Mouse (Mus musculus) MEL (cell line): ENCODE measurements at regions not wholly inside any gene's neighbourhood (a gene's known extent, or its start where the extent isn't known, plus 50 kb on each side); places are given as distances from the start of the nearest gene placed in this dataset.

Source experiments
- DNase-seq: peaks from one replicate; pipeline ENCODE4 v3.0.0; 2011; ENCODE audit warnings: low read depth, low spot score
- H3K27ac ChIP-seq: 2 replicates; pipeline ENCODE4 v1.5.1; 2012; ENCODE audit warnings: low read depth, mild to moderate bottlenecking, control low read depth, low read length, moderate library complexity; ENCODE audit not compliant: control insufficient read depth
- H3K27me3 ChIP-seq, 2 experiments: fragments of 150-350 bp in 1 of 2; sonication (generic) in 1 of 2; 2 replicates each; pipeline ENCODE4 v1.6.1; 2012; ENCODE audit warnings: low read length in 2 of 2, mild to moderate bottlenecking in 2 of 2, improper control_type of control experiment in 1 of 2, moderate library complexity in 1 of 2; ENCODE audit not compliant: insufficient read depth in 2 of 2, control insufficient read depth in 1 of 2
- H3K36me3 ChIP-seq, 2 experiments: 2 replicates each; pipeline ENCODE4 v1.6.1; 2012 to 2014; ENCODE audit warnings: low read length in 2 of 2, improper control_type of control experiment in 1 of 2, inconsistent platforms in 1 of 2, mild to moderate bottlenecking in 1 of 2; ENCODE audit not compliant: insufficient read depth in 2 of 2, control insufficient read depth in 1 of 2
- H3K4me1 ChIP-seq, 2 experiments: fragments of 150-350 bp in 1 of 2; sonication (generic) in 1 of 2; 2 replicates each; pipeline ENCODE4 v1.6.1; 2012; ENCODE audit warnings: low read length in 2 of 2, improper control_type of control experiment in 1 of 2, mild to moderate bottlenecking in 1 of 2; ENCODE audit not compliant: insufficient read depth in 2 of 2, control insufficient read depth in 1 of 2
- H3K4me3 ChIP-seq, 2 experiments: fragments of 150-350 bp in 1 of 2; sonication (generic) in 1 of 2; 2 replicates each; pipeline ENCODE4 v1.5.1; 2012; ENCODE audit warnings: low read depth in 2 of 2, low read length in 2 of 2, mild to moderate bottlenecking in 2 of 2, moderate library complexity in 2 of 2, control low read depth in 1 of 2, improper control_type of control experiment in 1 of 2; ENCODE audit not compliant: control insufficient read depth in 1 of 2, insufficient read depth in 1 of 2
- H3K79me2 ChIP-seq: 2 replicates; pipeline ENCODE4 v1.6.1; 2012; ENCODE audit warnings: mild to moderate bottlenecking, low read length, moderate library complexity; ENCODE audit not compliant: control insufficient read depth, poor library complexity, insufficient read depth
- H3K9ac ChIP-seq: 2 replicates; pipeline ENCODE4 v1.6.1; 2012; ENCODE audit warnings: low read depth, mild to moderate bottlenecking, control low read depth, low read length, moderate library complexity; ENCODE audit not compliant: control insufficient read depth, poor library complexity, severe bottlenecking
- H3K9me3 ChIP-seq: fragments of 150-350 bp; sonication (generic); replicated peaks from 2 replicates; pipeline ENCODE4 v1.6.1; 2012; ENCODE audit warnings: mild to moderate bottlenecking, low read length, improper control_type of control experiment, moderate library complexity; ENCODE audit not compliant: insufficient read depth
- CTCF ChIP-seq, 3 experiments: IDR thresholded peaks in 2 of 3; conservative IDR thresholded peaks in 1 of 3; 2 replicates each; pipeline ENCODE4 v1.5.1; 2011 to 2012; ENCODE audit warnings: low read length in 3 of 3, low read depth in 2 of 3, mild to moderate bottlenecking in 2 of 3, improper control_type of control experiment in 1 of 3, inconsistent platforms in 1 of 3, mixed read lengths in 1 of 3, moderate library complexity in 1 of 3; ENCODE audit not compliant: control insufficient read depth in 1 of 3, insufficient read depth in 1 of 3, poor library complexity in 1 of 3, severe bottlenecking in 1 of 3
- ELF1 ChIP-seq: IDR thresholded peaks from 2 replicates; pipeline ENCODE4 v1.6.1; 2014; ENCODE audit warnings: low read depth, mild to moderate bottlenecking, inconsistent platforms, low read length, improper control_type of control experiment, moderate library complexity
- EP300 ChIP-seq, 2 experiments: IDR thresholded peaks; 2 replicates each; pipeline ENCODE4 v1.6.1; 2011; ENCODE audit warnings: improper control_type of control experiment in 2 of 2, low read length in 2 of 2, low read depth in 1 of 2, mild to moderate bottlenecking in 1 of 2
- ETS1 ChIP-seq: IDR thresholded peaks from 2 replicates; pipeline ENCODE4 v1.6.1; 2012; ENCODE audit warnings: low read depth, mild to moderate bottlenecking, inconsistent platforms, low read length, improper control_type of control experiment, moderate library complexity
- GABPA ChIP-seq: IDR thresholded peaks from 2 replicates; pipeline ENCODE4 v1.6.1; 2012; ENCODE audit warnings: low read depth, mild to moderate bottlenecking, inconsistent platforms, low read length, improper control_type of control experiment, moderate library complexity
- GATA1 ChIP-seq: IDR thresholded peaks from 2 replicates; pipeline ENCODE4 v1.6.1; 2011; ENCODE audit warnings: low read depth, low read length, improper control_type of control experiment
- HCFC1 ChIP-seq: IDR thresholded peaks from 2 replicates; pipeline ENCODE4 v1.6.1; 2012; ENCODE audit warnings: low read depth, mild to moderate bottlenecking, inconsistent platforms, low read length, improper control_type of control experiment, moderate library complexity
- KAT2A ChIP-seq: conservative IDR thresholded peaks from 2 replicates; pipeline ENCODE4 v1.6.1; 2012; ENCODE audit warnings: low read depth, low read length, improper control_type of control experiment, inconsistent platforms
- MAFK ChIP-seq: IDR thresholded peaks from 2 replicates; pipeline ENCODE4 v1.6.1; 2011; ENCODE audit warnings: low read depth, mild to moderate bottlenecking, low read length, improper control_type of control experiment, borderline replicate concordance
- MAZ ChIP-seq: IDR thresholded peaks from 2 replicates; pipeline ENCODE4 v1.6.1; 2012; ENCODE audit warnings: low read depth, mild to moderate bottlenecking, inconsistent platforms, low read length, improper control_type of control experiment
- MEF2A ChIP-seq: IDR thresholded peaks from 2 replicates; pipeline ENCODE4 v1.6.1; 2014; ENCODE audit warnings: low read depth, mild to moderate bottlenecking, inconsistent platforms, low read length, improper control_type of control experiment; ENCODE audit not compliant: poor library complexity, insufficient replicate concordance, severe bottlenecking; ENCODE audit errors: extremely low read depth
- MXI1 ChIP-seq: IDR thresholded peaks from 2 replicates; pipeline ENCODE4 v1.6.1; 2011; ENCODE audit warnings: mild to moderate bottlenecking, low read depth, low read length, improper control_type of control experiment
- MYB ChIP-seq: IDR thresholded peaks from 2 replicates; pipeline ENCODE4 v1.6.1; 2011; ENCODE audit warnings: mild to moderate bottlenecking, low read depth, low read length, improper control_type of control experiment
- MYC ChIP-seq: IDR thresholded peaks from 2 replicates; pipeline ENCODE4 v1.6.1; 2011; ENCODE audit warnings: low read depth, mild to moderate bottlenecking, low read length, improper control_type of control experiment, moderate library complexity
- NELFE ChIP-seq: IDR thresholded peaks from 2 replicates; pipeline ENCODE4 v1.6.1; 2011; ENCODE audit warnings: low read depth, low read length, improper control_type of control experiment
- NRF1 ChIP-seq: IDR thresholded peaks from 2 replicates; pipeline ENCODE4 v1.6.1; 2014; ENCODE audit warnings: low read depth, mild to moderate bottlenecking, inconsistent platforms, low read length, improper control_type of control experiment, moderate library complexity; ENCODE audit not compliant: poor library complexity, insufficient read depth, severe bottlenecking
- POLR2A ChIP-seq, 2 experiments: IDR thresholded peaks; 2 replicates each; pipeline ENCODE4 v1.6.1; 2011 to 2012; ENCODE audit warnings: low read length in 2 of 2, mild to moderate bottlenecking in 2 of 2, control low read depth in 1 of 2, improper control_type of control experiment in 1 of 2, low read depth in 1 of 2, moderate library complexity in 1 of 2; ENCODE audit not compliant: control insufficient read depth in 1 of 2, insufficient read depth in 1 of 2, poor library complexity in 1 of 2
- POLR2AphosphoS2 ChIP-seq: IDR thresholded peaks from 2 replicates; pipeline ENCODE4 v1.6.1; 2011; ENCODE audit warnings: low read length, improper control_type of control experiment
- POLR2AphosphoS5 ChIP-seq: IDR thresholded peaks from 2 replicates; pipeline ENCODE4 v1.6.1; 2012; ENCODE audit warnings: low read depth, borderline replicate concordance, mild to moderate bottlenecking, inconsistent platforms, low read length, moderate library complexity, mixed read lengths
- RAD21 ChIP-seq: IDR thresholded peaks from 2 replicates; pipeline ENCODE4 v1.6.1; 2011; ENCODE audit warnings: mild to moderate bottlenecking, low read depth, low read length, improper control_type of control experiment
- RCOR1 ChIP-seq: IDR thresholded peaks from 2 replicates; pipeline ENCODE4 v1.6.1; 2012; ENCODE audit warnings: low read depth, mild to moderate bottlenecking, inconsistent platforms, low read length, improper control_type of control experiment
- SMC3 ChIP-seq: IDR thresholded peaks from 2 replicates; pipeline ENCODE4 v1.6.1; 2011; ENCODE audit warnings: low read depth, low read length, improper control_type of control experiment
- TAL1 ChIP-seq: IDR thresholded peaks from 2 replicates; pipeline ENCODE4 v1.6.1; 2012; ENCODE audit warnings: mild to moderate bottlenecking, inconsistent platforms, low read length, moderate library complexity, mixed read lengths
- TBP ChIP-seq: IDR thresholded peaks from 2 replicates; pipeline ENCODE4 v1.8.0; 2011; ENCODE audit warnings: low read depth, low read length, improper control_type of control experiment
- TCF12 ChIP-seq: IDR thresholded peaks from 2 replicates; pipeline ENCODE4 v1.6.1; 2014; ENCODE audit warnings: low read depth, mild to moderate bottlenecking, inconsistent platforms, low read length, improper control_type of control experiment, moderate library complexity
- UBTF ChIP-seq: IDR thresholded peaks from 2 replicates; pipeline ENCODE4 v1.6.1; 2012; ENCODE audit warnings: low read depth, mild to moderate bottlenecking, inconsistent platforms, low read length, improper control_type of control experiment, moderate library complexity, borderline replicate concordance; ENCODE audit not compliant: insufficient read depth
- USF2 ChIP-seq, 2 experiments: IDR thresholded peaks; 2 replicates each; pipeline ENCODE4 v1.6.1; 2011 to 2012; ENCODE audit warnings: improper control_type of control experiment in 2 of 2, low read length in 2 of 2, borderline replicate concordance in 1 of 2, inconsistent platforms in 1 of 2, low read depth in 1 of 2, mild to moderate bottlenecking in 1 of 2; ENCODE audit not compliant: insufficient read depth in 1 of 2
- ZC3H11A ChIP-seq: IDR thresholded peaks from 2 replicates; pipeline ENCODE4 v1.6.1; 2012; ENCODE audit warnings: low read depth, mild to moderate bottlenecking, inconsistent platforms, low read length, improper control_type of control experiment
- ZNF384 ChIP-seq: IDR thresholded peaks from 2 replicates; pipeline ENCODE4 v1.6.1; 2012; ENCODE audit warnings: low read depth, mild to moderate bottlenecking, inconsistent platforms, low read length, improper control_type of control experiment

DNA sequence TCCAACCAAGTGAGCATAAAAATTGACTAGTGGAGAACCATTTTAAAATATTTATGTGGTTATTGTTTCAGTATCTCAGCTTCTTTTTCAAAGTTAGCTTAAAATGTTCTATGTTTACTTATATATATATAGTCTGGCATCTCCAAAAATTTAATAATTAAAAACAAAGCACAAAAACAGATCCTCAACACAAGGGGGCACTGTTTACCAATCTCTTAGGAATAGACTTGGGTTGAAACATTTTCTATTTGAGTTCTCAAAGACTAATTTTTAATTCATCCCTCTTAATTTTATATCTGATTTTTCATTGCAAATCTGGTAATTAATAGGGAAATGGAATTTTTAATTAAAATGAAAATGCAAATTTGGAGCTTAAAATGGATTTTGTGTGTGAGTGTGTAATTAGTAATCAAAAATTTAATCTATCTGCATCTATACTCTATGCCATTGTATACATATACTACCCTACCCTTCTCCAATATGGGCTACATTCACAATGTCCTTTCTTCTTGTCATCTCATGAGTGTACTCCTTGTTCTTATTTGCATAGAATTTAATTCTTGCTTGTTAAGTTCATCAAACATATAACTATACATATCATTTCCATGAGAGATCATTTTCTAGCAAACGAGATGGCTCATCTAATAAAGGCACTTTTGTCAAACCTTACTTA, 329.6 kb upstream of the Kcnh7 start:
- Histone ChIP-seq H3K4me3 (no peak overlapping the region), H3K79me2 (no peaks in the 10 kb centered on the region), H3K36me3 (no peaks in the 10 kb centered on the region), H3K9me3 (no peaks in the 10 kb centered on the region), H3K27ac (no peak overlapping the region), H3K27me3 (no peaks in the 10 kb centered on the region), H3K9ac (no peak overlapping the region), H3K4me1 (no peaks in the 10 kb centered on the region)
- TF ChIP-seq ZNF384 (no peak), NRF1 (no peak), POLR2AphosphoS2 (no peak), MYB (no peak), MEF2A (no peak), GATA1 (no peak), UBTF (no peak), TCF12 (no peak), GABPA (no peak), TAL1 (no peak), MXI1 (no peak), KAT2A (no peak), MAZ (no peak), ETS1 (no peak), USF2 (IDR thresholded peaks at IDR 0.05; ENCODE audit: borderline replicate concordance in 1 of 2, insufficient read depth in 1 of 2, low read depth in 1 of 2, low read length in 2 of 2) (no peak), MYC (no peak), RCOR1 (no peak), POLR2AphosphoS5 (no peak), MAFK (no peak), HCFC1 (no peak), TBP (no peak), EP300 (IDR thresholded peaks at IDR 0.05; ENCODE audit: low read depth in 1 of 2, low read length in 2 of 2) (no peak), CTCF (IDR thresholded peaks at IDR 0.05 in 2 of 3, conservative IDR thresholded peaks at IDR 0.05 in 1 of 3; ENCODE audit: control insufficient read depth in 1 of 3, insufficient read depth in 1 of 3, low read depth in 2 of 3, low read length in 3 of 3, poor library complexity in 1 of 3, severe bottlenecking in 1 of 3) (peak in 2 of 3 experiments; percentile 1 to 51; a peak in 2 of 6 replicates), ZC3H11A (peak; percentile 38), RAD21 (peak; percentile 56), POLR2A (IDR thresholded peaks at IDR 0.05; ENCODE audit: control insufficient read depth in 1 of 2, insufficient read depth in 1 of 2, low read depth in 1 of 2, low read length in 2 of 2, poor library complexity in 1 of 2) (no peak), NELFE (no peak), ELF1 (no peak), SMC3 (peak; percentile 45)
- DNase-seq: peak; percentile 37
